Mouse (Mus musculus): ENCODE measurements around the gene Ankrd52. TPM values are rescaled to one million over a fixed set of nuclear protein-coding genes. Genes with fewer than 3 reads are reported as not detected.
A peak's percentile ranks its signal among the peaks of the same experiment; 100 is the strongest.

The Ankrd52 gene
- polyA plus RNA-seq, 1 experiment from 2014 or later, result 14.8 TPM

DNA sequence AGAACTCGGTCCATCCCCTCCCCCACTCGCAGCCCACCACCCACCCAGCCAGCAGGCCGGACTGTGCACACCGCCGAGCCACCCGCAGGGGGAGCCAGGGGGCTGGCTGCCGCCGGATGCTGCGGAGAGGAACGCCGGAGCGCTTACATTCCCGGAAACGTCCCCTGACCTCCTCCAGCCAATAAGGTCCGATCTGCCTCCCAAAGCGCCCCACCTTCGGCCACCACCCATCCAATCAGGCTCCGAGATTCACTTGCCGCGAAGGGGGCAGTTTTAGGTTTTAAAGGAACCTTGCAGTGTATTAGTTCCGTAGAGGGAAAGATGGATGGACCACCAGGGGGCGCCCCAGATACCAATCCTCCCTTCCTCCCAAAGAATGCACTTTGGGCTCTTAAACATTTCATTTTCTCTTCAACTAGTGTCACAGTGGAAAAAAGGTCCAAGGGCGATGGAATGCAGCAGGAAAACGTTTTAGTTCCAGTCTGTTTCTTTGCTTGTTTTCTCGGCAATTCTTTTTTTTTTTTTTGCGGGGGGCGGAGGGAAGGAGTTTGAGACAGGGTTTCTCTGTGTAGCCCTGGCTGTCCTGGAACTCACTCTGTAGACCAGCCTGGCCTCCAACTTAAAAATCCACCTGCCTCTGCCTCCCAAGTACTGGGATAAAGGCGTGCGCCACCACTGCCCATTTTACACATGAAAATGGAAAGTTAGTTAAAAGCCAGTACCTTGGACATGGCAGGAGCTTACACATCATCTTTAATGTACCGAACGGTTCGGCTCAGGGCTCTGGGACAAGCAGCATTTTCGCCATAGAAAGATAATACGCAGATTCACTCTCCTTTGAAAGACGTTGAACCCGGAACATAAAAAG, 33.0 kb downstream of the Ankrd52 start:
- Histone ChIP-seq H3K4me2 (replicated peaks) (peak overlapping the region; percentile 94), H3K27ac (peak overlapping the region; percentile 95), H3K4me1 (replicated peaks) (peaks cover 49% of the 10 kb centered on the region), H3K9me3 (no peaks in the 10 kb centered on the region), H3K27me3 (no peaks in the 10 kb centered on the region), H3K36me3 (peaks cover 30% of the 10 kb centered on the region), H3K9ac (replicated peaks) (peak overlapping the region; percentile 90), H3K4me3 (replicated peaks) (peak overlapping the region; percentile 97)
- ATAC-seq, result peak; percentile 89
- 7% methylated on average over 36 of the region's 36 CpGs for WGBS

DNA sequence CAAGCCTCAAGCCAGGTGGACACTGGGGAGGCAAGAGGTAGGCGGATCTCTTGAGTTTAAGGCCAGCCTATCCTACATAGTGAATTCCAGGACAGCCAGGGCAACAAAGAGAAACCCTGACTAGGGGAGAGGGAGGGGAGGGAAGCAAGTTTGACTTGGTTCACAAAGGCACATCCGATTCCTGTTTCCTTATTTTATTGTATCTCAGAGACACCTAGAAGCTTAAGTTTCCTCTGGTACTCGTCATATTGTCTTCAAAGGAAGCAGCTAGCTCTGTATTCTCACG, 33.6 kb downstream of the Ankrd52 start:
- H3K4me3 ChIP-seq (replicated peaks), result peak overlapping the region; percentile 97
- H3K9ac ChIP-seq (replicated peaks), result peak overlapping the region; percentile 90; the same call in 1 of the 2 replicates
- no peak for ATAC-seq
- H3K36me3 ChIP-seq, result peaks cover 34% of the 10 kb centered on the region
- 28% methylated on average over 4 of the region's 4 CpGs for WGBS
- peaks cover 49% of the 10 kb centered on the region for H3K4me1 ChIP-seq (replicated peaks)
- no peaks in the 10 kb centered on the region for H3K9me3 ChIP-seq
- H3K27ac ChIP-seq, result peak overlapping the region; percentile 95
- H3K27me3 ChIP-seq, result no peaks in the 10 kb centered on the region
- peak overlapping the region; percentile 94 for H3K4me2 ChIP-seq (replicated peaks)

DNA sequence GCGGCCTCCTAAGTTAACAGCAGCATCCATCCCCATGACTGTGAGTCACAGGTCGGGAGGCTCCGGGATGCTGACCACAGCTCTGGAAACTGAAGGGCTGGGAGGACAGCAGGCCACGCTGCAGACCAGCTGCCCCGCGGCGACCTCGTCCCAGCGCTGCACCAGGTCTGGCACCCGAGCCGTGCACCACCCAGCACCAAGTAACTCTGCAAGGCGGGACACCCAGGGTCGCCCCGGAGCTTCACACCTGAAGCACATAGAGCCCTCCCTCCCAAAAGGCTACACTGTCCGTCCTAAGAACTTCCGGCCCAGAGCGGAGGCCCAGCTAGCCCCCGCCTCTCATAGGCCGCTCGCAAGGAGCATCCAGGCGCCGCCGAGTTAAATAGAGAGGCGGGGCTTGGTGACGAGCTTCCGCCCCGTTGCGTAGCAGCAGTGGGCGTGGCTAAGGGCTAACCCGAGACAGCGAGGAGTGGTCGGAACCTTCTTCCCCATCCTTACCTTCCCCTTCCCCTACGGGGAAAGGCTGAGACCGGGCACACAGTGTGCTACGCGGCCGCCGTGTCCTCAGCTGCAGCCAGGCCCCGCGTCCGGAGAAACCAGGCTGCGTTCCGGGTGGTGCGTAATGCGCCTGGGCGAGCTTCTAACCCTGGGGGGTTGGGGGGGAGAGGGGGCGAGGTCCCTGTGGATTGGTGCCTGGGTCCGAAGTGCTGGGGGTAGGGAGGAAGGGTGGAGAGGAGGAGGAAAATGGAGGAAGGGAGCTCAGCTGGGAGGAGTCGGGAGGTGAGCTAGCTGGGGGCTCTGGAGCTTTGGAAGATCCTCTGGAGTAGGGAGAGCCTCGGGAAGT, 34.5 kb downstream of the Ankrd52 start, which contains the start of the genes Nabp2 and Rnf41:
Nabp2 (minus strand) TSS at position 282 of the 844 bp plus-strand sequence.
Rnf41 (plus strand) TSS at position 447 of the 844 bp plus-strand sequence.
- WGBS, result under 1% methylated on average over 50 of the region's 50 CpGs
- Histone ChIP-seq H3K36me3 (peaks cover 34% of the 10 kb centered on the region), H3K4me2 (replicated peaks) (peak within 1 kb of the TSS; percentile 94), H3K27ac (peak within 1 kb of the TSS; percentile 95), H3K27me3 (no peaks in the 10 kb centered on the region), H3K4me1 (replicated peaks) (peaks cover 49% of the 10 kb centered on the region), H3K4me3 (replicated peaks) (peak within 1 kb of the TSS; percentile 97), H3K9ac (replicated peaks) (peak within 1 kb of the TSS; percentile 90), H3K9me3 (no peaks in the 10 kb centered on the region)
- ATAC-seq, result peak; percentile 92

DNA sequence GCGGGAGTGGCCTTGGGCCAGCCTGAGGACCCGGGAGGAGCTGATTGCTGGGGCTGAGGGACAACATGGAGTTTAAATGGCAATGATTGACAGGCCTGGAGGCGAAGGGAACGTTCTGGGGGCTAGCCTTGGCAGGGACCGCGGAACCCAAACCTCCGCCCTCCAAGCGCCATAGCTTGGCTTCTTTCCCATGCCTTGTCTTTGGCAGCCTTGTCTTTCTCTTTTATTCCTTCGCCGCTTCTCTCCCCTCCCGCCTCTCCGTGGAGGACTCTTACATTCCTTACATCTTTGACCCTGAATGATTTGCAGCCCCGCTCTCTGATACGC, 35.1 kb downstream of the Ankrd52 start:
- peaks cover 49% of the 10 kb centered on the region for H3K4me1 ChIP-seq (replicated peaks)
- peak overlapping the region; percentile 90 for H3K9ac ChIP-seq (replicated peaks)
- peak overlapping the region; percentile 94 for H3K4me2 ChIP-seq (replicated peaks)
- peak overlapping the region; percentile 97 for H3K4me3 ChIP-seq (replicated peaks)
- no peaks in the 10 kb centered on the region for H3K9me3 ChIP-seq
- peak overlapping the region; percentile 95 for H3K27ac ChIP-seq
- H3K27me3 ChIP-seq, result no peaks in the 10 kb centered on the region
- under 1% methylated on average over 14 of the region's 14 CpGs for WGBS
- peaks cover 34% of the 10 kb centered on the region for H3K36me3 ChIP-seq
- no peak for ATAC-seq

DNA sequence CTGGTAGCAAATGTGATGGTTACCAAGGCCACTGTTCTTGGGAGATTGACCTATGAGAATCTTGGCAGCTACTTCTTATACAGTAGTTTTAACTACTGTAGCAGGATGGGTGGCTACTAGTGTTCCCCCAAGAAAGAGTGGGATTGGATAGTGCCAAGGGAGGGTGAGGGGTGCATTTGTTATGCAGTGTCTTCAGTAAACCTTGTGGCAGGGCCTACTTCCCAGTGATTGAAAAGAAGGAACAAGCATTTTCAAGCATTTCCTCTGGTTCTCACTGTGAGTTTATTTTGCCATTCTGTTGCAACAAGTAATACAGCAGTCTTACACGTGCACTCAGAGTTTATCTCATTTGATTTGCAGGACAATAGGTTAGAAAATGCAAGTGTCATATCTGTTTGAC, 35.6 kb downstream of the Ankrd52 start:
- Histone ChIP-seq H3K27me3 (no peaks in the 10 kb centered on the region), H3K36me3 (peaks cover 39% of the 10 kb centered on the region), H3K4me3 (replicated peaks) (peak overlapping the region; percentile 97), H3K27ac (peak overlapping the region; percentile 95; the same call in 1 of the 2 replicates), H3K9ac (replicated peaks) (peak overlapping the region; percentile 90), H3K9me3 (no peaks in the 10 kb centered on the region), H3K4me2 (replicated peaks) (peak overlapping the region; percentile 94), H3K4me1 (replicated peaks) (peaks cover 49% of the 10 kb centered on the region)
- 34% methylated on average over 1 of the region's 1 CpGs for WGBS
- ATAC-seq, result no peak

DNA sequence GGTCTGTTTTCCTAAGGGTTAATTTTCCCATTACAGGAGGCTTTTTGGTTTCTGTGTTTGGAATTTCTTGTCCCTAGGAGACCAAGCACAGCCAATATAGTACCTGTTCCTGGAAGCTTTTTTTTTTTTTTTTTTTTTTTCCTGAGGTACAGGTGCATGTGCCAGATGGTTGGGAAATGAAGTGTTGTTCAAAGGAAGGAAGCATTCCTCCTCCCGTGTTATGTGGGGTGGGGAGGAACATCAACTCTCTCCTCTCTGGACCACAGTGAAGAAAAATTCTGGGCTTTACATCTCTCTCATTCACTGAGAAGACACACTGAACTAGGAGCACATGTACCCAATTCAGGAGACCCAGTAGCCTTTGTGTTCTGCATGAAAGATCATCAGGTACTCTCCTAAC, 36.2 kb downstream of the Ankrd52 start:
- H3K27me3 ChIP-seq, result no peaks in the 10 kb centered on the region
- no peak overlapping the region for H3K27ac ChIP-seq
- 65% methylated on average over 1 of the region's 1 CpGs for WGBS
- H3K9me3 ChIP-seq, result no peaks in the 10 kb centered on the region
- peaks cover 44% of the 10 kb centered on the region for H3K4me1 ChIP-seq (replicated peaks)
- no peak for ATAC-seq
- H3K9ac ChIP-seq (replicated peaks), result peak overlapping the region; percentile 90
- H3K36me3 ChIP-seq, result peaks cover 42% of the 10 kb centered on the region
- peak overlapping the region; percentile 97 for H3K4me3 ChIP-seq (replicated peaks)
- H3K4me2 ChIP-seq (replicated peaks), result peak overlapping the region; percentile 94

DNA sequence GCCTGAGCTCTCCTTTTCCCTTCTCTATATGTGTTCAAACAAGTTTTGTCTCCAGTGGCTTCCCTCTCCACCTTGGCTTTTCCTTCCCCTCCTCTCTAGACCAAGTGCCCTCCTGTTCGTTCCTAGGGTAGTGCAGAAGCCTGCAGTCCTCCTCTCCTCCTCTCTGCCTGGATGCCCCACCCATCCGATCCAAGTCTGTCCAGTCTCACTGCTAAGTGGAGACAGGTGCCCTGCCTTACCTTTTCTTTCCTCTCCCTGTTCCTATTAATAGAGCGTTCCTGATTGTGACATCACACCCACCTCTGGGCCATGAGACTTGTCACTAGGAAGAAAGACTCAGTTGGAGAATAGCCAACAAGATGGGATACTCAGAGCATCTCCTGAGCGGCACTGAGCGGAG, 37.9 kb downstream of the Ankrd52 start:
- peaks cover 58% of the 10 kb centered on the region for H3K36me3 ChIP-seq

DNA sequence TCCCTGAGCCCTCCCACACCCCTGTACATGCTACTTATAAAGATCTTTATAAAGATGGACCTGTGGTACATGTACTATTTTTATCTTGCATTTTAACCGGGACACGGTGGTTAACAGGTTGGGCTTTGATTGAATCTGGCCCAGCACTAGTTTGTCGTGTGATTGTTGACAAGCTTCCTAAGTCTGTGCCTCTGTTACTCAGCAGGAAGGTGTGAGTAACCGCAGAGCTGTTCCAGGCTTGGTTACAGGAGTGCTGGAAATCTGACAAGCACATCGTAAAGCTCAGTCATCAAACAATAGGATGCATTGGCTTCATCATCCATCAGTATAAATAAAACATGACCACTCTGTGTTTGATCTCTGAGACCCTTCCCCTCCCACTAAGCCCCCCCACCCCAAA, 45.5 kb downstream of the Ankrd52 start:
- WGBS, result 93% methylated on average over 5 of the region's 5 CpGs
- H3K36me3 ChIP-seq, result peaks cover 79% of the 10 kb centered on the region
- H3K9me3 ChIP-seq, result no peaks in the 10 kb centered on the region
- no peak for ATAC-seq
- H3K4me3 ChIP-seq (replicated peaks), result no peak overlapping the region
- no peaks in the 10 kb centered on the region for H3K27me3 ChIP-seq
- H3K27ac ChIP-seq, result no peak overlapping the region
- no peak overlapping the region for H3K4me2 ChIP-seq (replicated peaks)
- H3K4me1 ChIP-seq (replicated peaks), result no peaks in the 10 kb centered on the region
- H3K9ac ChIP-seq (replicated peaks), result no peak overlapping the region

More for the DNA sequence above, 37.9 kb downstream of the Ankrd52 start:
- Histone ChIP-seq H3K4me2 (replicated peaks) (no peak overlapping the region), H3K27ac (no peak overlapping the region), H3K4me3 (replicated peaks) (no peak overlapping the region), H3K27me3 (no peaks in the 10 kb centered on the region), H3K9ac (replicated peaks) (no peak overlapping the region; the same call in 1 of the 2 replicates), H3K9me3 (no peaks in the 10 kb centered on the region), H3K4me1 (replicated peaks) (peaks cover 34% of the 10 kb centered on the region)
- ATAC-seq, result no peak
- 93% methylated on average over 5 of the region's 5 CpGs for WGBS

DNA sequence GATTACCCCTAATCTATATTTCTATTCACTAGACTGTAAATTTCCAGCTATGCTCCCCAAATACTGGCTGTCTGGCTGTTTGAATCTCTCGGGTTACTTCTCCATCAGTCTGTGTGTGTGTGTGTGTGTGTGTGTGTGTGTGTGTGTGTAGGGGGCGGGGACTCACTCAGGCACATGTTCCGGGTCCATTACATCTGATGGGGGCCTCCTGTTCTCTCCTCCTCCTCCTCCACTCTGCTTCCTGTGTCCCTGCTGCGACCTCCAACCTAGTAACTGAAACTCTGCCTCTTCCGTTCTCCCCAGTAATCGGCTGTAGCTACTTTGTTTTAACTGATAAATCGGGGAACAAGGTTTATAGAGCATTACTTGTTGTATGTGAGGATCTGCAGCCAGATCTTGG, 47.7 kb downstream of the Ankrd52 start:
- 76% methylated on average over 7 of the region's 7 CpGs for WGBS
- Histone ChIP-seq H3K9ac (replicated peaks) (no peak overlapping the region), H3K27ac (no peak overlapping the region), H3K27me3 (no peaks in the 10 kb centered on the region), H3K36me3 (peaks cover 77% of the 10 kb centered on the region), H3K9me3 (no peaks in the 10 kb centered on the region), H3K4me2 (replicated peaks) (no peak overlapping the region), H3K4me1 (replicated peaks) (no peaks in the 10 kb centered on the region), H3K4me3 (replicated peaks) (no peak overlapping the region)
- ATAC-seq, result no peak

DNA sequence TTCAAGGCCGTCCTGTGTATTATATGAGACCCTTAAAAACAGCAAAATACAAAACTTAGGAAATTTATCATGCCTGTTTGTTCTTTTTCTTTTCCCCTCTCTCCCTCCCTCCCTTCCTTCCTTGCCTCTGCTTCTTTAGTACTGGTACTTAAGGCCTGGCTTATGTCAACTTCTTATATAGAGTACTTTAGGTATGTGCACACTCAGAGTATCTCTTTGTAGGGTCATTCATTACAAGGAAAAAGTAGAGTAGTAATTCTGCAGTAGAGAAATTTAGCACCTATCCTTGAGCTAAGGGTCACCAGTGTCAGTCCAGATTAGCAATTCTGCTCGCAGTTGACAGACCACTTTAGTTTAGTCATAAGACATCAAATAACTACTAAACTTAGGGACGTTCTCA, 48.3 kb downstream of the Ankrd52 start:
- Histone ChIP-seq H3K27me3 (no peaks in the 10 kb centered on the region), H3K36me3 (peaks cover 77% of the 10 kb centered on the region), H3K27ac (no peak overlapping the region), H3K4me2 (replicated peaks) (no peak overlapping the region), H3K9ac (replicated peaks) (no peak overlapping the region), H3K9me3 (no peaks in the 10 kb centered on the region), H3K4me1 (replicated peaks) (no peaks in the 10 kb centered on the region), H3K4me3 (replicated peaks) (no peak overlapping the region)
- no peak for ATAC-seq
- WGBS, result 89% methylated on average over 3 of the region's 3 CpGs

DNA sequence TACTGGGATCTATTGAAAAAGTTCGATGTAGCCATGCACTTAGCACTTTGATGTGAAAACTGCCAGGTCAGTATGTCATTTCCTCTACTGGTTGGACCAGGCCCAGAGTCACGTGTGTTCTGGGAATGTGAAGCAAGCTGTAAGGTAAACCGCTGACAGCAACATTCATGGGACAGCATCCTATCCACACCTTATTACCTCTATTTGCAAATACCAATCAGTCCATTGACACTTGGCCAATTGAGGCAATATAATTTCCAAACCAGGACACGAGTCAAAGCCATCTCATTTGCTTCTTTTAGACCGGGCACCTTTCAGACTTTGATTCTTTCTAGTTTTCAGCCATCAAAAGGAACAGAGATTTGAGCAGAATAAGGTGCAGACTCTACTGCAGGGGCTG, 52.1 kb downstream of the Ankrd52 start:
- Histone ChIP-seq H3K9me3 (no peaks in the 10 kb centered on the region), H3K36me3 (peaks cover 72% of the 10 kb centered on the region), H3K27me3 (no peaks in the 10 kb centered on the region), H3K4me1 (replicated peaks) (no peaks in the 10 kb centered on the region), H3K9ac (replicated peaks) (no peak overlapping the region), H3K27ac (no peak overlapping the region), H3K4me3 (replicated peaks) (no peak overlapping the region), H3K4me2 (replicated peaks) (no peak overlapping the region)
- WGBS, result 94% methylated on average over 5 of the region's 5 CpGs
- no peak for ATAC-seq

DNA sequence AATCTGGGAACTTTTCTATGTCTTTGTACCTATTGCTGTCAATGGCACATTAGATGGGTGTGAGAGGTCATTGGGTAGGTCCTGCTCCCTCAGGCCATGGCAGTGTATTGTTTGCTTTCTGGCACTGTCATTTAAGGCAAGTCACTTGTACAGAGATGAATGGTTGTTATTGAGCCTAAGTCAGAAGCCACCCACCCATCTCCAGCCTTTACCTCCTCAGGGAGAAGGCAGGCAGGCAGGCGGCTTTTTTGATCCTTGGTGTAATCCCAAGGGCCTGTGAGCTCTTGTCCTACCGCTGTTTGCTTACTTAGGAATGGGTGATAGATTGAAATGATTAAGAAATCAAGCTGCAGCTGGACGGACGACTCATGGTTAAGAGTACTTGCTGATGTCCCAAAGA, 52.5 kb downstream of the Ankrd52 start:
- WGBS, result 80% methylated on average over 4 of the region's 4 CpGs
- H3K4me1 ChIP-seq (replicated peaks), result no peaks in the 10 kb centered on the region
- no peak overlapping the region for H3K4me3 ChIP-seq (replicated peaks)
- no peak for ATAC-seq
- H3K27ac ChIP-seq, result no peak overlapping the region
- H3K36me3 ChIP-seq, result peaks cover 72% of the 10 kb centered on the region
- H3K4me2 ChIP-seq (replicated peaks), result no peak overlapping the region
- H3K27me3 ChIP-seq, result no peaks in the 10 kb centered on the region
- H3K9me3 ChIP-seq, result no peaks in the 10 kb centered on the region
- H3K9ac ChIP-seq (replicated peaks), result no peak overlapping the region
